Comparison of ENCODE assay signal across 9 mouse cellular contexts in genomic region chr9:41861136-41861535, GRCm38 (mm10).
DNase-seq lines count a peak whose midpoint lies in the region; ATAC-seq lines count a peak whose summit lies in the region.
"Had no signal": no experiment of that assay in that cellular context is flagged by ENCODE, and none has a peak within 500 bp of the region (broad histone marks: within the 10 kb centered on the region; RNA-seq: fewer than 3 reads in every experiment).

No protein-coding gene starts in this region.

- H3K27ac ChIP-seq in hindbrain, embryonic 11.5 days (ENCODE audit: low read depth, low read length) = no peak overlapping the region
- H3K27ac ChIP-seq in midbrain, embryonic 13.5 days = peak overlapping the region; percentile 75

- no peaks in the 10 kb centered on the region for H3K9me3 ChIP-seq in hindbrain, embryonic 11.5 days (ENCODE audit: control insufficient read depth, low read length)
- H3K9me3 ChIP-seq in midbrain, embryonic 13.5 days = no peaks in the 10 kb centered on the region

- H3K27me3 ChIP-seq in hindbrain, embryonic 11.5 days (ENCODE audit: control insufficient read depth, insufficient read depth, low read length) = no peaks in the 10 kb centered on the region
- H3K27me3 ChIP-seq in midbrain, embryonic 13.5 days = no peaks in the 10 kb centered on the region

- DNase-seq in heart, adult 11 months = peak; percentile 84
- no peak for DNase-seq in heart, adult 9 months (ENCODE audit: low spot score in 2 of 2)
- peak; percentile 29 for DNase-seq in NIH3T3 (ENCODE audit: low read depth)
- peak; percentile 27 for DNase-seq in hindbrain, embryonic 11.5 days (ENCODE audit: low spot score)
- DNase-seq in frontal cortex, adult 2 months (ENCODE audit: extremely low spot score in 1 of 2, low spot score in 1 of 2) = no peak
- no peak for DNase-seq in urinary bladder, postnatal 25 days (ENCODE audit: low spot score)
- DNase-seq in layer of hippocampus, adult 9-10 months (ENCODE audit: low spot score) = no peak
- DNase-seq: cerebellum, adult 8-10 months had no signal

- 54% methylated on average over 5 of the region's 5 CpGs for WGBS in hindbrain, embryonic 11.5 days
- 52% methylated on average over 5 of the region's 5 CpGs for WGBS in midbrain, embryonic 13.5 days

- no peak overlapping the region for H3K9ac ChIP-seq in hindbrain, embryonic 11.5 days (ENCODE audit: low read depth, low read length)
- H3K9ac ChIP-seq in midbrain, embryonic 13.5 days (replicated peaks) = no peak overlapping the region

- no peak overlapping the region for H3K4me2 ChIP-seq in hindbrain, embryonic 11.5 days (replicated peaks; ENCODE audit: low read depth, low read length)
- peak overlapping the region; percentile 7; the same call in 1 of the 2 replicates for H3K4me2 ChIP-seq in midbrain, embryonic 13.5 days (replicated peaks)

- no peaks in the 10 kb centered on the region for H3K36me3 ChIP-seq in hindbrain, embryonic 11.5 days (ENCODE audit: control insufficient read depth, insufficient read depth, low read length)
- no peaks in the 10 kb centered on the region for H3K36me3 ChIP-seq in midbrain, embryonic 13.5 days

- no peak overlapping the region for H3K4me3 ChIP-seq in hindbrain, embryonic 11.5 days (ENCODE audit: low read depth, low read length)
- no peak overlapping the region for H3K4me3 ChIP-seq in midbrain, embryonic 13.5 days (replicated peaks)

- ATAC-seq in hindbrain, embryonic 11.5 days (ENCODE audit: low FRiP score) = no peak
- no peak; the same call in 1 of the 2 replicates for ATAC-seq in midbrain, embryonic 13.5 days

- H3K4me1 ChIP-seq in hindbrain, embryonic 11.5 days (replicated peaks; ENCODE audit: control insufficient read depth, insufficient read depth, low read length) = no peaks in the 10 kb centered on the region
- peaks cover 35% of the 10 kb centered on the region for H3K4me1 ChIP-seq in midbrain, embryonic 13.5 days (replicated peaks)

Comparison
In these comparisons a context has a peak if more than half of its experiments do, and no peak if none do; other contexts are left out.
1. DNase-seq: peak in heart, adult 11 months (single experiment), NIH3T3 (single experiment) and hindbrain, embryonic 11.5 days (single experiment); none in heart, adult 9 months (0 of 2), frontal cortex, adult 2 months (0 of 2), urinary bladder, postnatal 25 days (single experiment) and layer of hippocampus, adult 9-10 months (single experiment).